Mouse (Mus musculus) right cerebral cortex, postnatal 4 days (tissue): ENCODE measurements around the gene Spp2.

ENCODE experiments used
- DNase-seq: peaks from one replicate; pipeline ENCODE4 v3.0.0-alpha.2; 2022

Gene Spp2

DNA sequence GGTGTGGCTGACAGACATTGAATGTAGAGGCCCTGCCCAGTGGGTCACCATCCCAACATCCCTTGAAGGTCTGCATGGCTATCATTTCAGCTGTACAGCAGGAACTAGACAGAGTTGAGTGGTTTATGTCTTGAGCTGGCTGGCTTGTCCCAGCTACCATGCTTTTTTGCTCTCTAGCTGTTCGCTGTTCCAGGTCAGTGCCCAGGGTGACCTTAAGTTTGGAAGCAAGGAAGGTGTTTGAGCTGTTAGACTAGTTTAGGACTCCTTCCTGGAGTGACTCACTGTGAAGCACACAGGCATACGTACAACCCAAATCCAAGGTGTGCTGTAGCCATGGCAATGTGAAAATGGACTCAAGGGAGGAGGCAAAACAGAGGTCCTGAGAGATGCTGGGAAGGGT is 61.6 kb downstream of the Spp2 start:
- DNase-seq = no peak

DNA sequence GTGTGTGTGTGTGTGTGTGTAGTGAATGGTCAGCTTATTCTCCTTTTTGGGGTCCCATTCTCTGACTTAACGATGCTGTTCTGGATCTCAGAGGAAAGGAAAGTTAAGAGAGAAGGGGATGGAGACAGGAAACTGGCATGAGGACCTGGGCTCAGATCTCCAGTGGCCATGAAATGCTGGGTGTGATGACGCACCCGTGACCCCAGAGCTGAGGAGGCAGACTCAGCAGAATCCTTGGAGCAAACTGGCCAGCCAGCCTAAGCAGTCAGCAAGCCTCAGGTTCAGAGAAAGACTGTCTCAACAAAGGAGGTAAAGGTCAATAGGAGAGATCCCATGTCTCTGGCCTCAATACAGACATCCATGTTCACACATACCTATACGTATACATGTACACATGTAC is 63.0 kb downstream of the Spp2 start:
- no peak for DNase-seq

DNA sequence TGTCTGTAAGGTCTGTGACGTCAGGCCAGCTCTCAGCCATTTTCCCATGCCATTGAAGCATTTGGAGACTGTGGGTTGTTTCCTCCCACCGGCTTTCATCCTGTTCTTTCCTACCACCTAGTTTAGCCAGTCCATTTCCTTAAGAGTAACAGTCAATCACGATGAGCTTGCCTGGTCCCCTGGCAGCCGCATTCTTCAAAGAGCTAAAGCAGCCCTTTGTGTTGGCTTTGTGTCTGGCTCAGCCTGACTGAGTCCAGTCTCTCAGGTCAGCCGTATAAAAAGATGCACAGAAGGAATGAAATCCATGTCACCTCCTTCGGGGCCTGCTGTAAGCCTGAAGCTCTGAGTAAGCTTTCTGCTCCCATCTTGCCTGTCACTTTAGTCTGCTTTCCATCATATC is 65.5 kb downstream of the Spp2 start:
- no peak for DNase-seq

GRCm38 (mm10) chr1:88473899-88474298 is 67.1 kb downstream of the Spp2 start:
- DNase-seq = no peak

- no peak for DNase-seq
Measured at GRCm38 (mm10) chr1:88474598-88474997, 67.8 kb downstream of the Spp2 start.

DNA sequence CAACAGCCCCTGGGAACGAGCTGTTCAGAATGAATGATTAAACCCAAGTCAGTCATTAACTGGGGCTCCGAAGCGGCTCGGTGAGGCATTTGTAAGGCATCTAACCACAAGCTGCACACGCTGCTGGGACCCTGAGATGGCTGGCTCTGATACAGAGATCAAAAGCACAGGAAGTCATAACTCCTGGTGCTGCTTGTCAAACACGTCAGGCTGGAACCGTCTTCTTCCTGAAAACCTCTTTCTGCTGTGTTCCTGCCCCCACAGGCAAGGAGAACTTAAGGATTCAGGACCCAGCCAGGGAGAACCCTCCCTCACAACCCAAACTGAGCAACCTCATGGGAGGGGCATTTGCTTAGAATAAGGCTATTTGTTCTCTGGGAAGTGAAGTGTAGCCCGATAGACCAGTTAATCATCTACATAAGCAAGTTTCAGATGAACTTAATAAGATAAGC is 68.8 kb downstream of the Spp2 start:
- no peak for DNase-seq
